Mouse (Mus musculus): ENCODE data around the gene Slc43a1. TPM values are rescaled to one million over a fixed set of nuclear protein-coding genes. Genes with fewer than 3 reads are reported as not detected.

The Slc43a1 gene
- total RNA-seq, 1 experiment from 2014 or later, result 4.3 TPM

- peak; percentile 75 for DNase-seq
Observed at GRCm38 (mm10) chr2:84831666-84832391, 6.8 kb upstream of the Slc43a1 start.

GRCm38 (mm10) chr2:84837107-84837506 lies 1.5 kb upstream of the Slc43a1 start:
- DNase-seq, result no peak

GRCm38 (mm10) chr2:84837817-84838592 lies 645 bp upstream of the Slc43a1 start:
- no peak for DNase-seq

- DNase-seq, result peak; percentile 9
Observed at GRCm38 (mm10) chr2:84838993-84839980, 637 bp downstream of the Slc43a1 start.

DNA sequence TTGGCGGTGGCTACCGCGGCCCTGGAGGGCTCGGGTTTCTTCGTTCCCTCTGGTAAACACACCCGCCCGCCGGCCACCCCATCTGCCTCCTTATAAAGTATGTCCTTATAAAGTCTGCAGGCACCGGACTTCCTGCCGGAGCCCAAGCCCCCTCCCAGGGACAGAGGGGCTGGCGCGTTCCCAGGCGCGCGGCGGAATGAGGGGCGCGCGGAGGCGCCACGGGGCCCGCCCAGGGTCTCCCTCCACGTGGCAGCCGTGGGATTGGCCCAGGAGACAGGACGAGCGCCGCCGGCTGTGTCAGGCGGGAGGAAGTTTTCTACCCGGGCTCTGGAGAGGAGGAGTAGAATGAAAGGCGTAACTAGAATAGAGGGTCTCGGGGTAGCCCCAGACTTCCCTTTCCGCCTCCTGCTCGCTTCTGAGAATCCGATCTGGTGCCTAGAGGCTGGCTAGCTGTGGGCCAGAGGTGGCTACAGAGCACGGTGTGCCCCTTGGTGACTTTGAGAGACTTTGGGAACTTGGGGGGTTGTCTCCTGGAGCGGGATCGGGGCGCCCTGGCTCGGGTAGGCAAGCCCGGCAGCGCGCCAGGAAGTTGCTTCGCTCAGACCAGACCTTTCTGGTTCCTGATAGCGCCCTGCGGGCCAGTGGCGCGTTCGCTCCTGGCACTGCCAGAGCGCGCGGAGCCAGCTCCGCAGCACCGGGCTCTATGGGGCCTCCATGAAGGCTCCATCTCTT lies 1.5 kb downstream of the Slc43a1 start:
- peak; percentile 70 for DNase-seq

DNA sequence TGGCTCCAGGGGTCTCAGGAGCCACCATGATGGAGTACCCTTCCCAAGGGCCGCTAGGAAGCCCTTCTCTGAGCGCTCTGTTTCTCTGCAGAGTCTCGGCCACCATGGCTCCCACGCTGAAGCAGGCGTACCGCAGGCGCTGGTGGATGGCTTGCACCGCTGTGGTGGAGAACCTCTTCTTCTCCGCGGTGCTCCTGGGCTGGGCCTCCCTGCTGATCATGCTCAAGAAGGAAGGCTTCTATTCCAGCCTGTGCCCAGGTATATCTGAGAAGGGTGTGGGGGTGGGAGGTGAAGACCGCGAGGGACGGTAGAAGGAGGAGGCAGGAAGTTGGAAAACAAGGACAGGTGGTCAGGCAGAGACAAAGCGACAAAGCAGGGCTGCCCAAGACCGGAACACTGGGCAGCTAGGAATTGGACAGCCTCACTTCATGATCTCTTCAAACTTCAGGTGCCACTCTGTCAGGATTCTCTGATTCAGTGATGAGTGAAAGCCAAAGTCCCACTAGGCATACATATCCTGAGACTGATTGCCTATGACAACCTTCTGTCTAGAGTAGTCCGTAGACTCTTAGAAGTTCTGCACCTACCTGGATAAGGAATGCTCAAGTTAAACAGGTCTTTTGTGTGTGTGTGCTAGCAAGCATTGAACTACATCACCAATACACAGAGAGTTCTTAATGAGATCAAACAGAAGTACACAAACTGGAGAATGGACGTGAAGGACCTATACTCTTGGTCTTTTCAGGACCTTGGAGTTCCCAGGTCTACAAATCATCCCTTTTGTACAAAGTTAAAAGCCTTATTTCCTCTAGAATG lies 2.3 kb downstream of the Slc43a1 start:
- DNase-seq, result no peak

DNA sequence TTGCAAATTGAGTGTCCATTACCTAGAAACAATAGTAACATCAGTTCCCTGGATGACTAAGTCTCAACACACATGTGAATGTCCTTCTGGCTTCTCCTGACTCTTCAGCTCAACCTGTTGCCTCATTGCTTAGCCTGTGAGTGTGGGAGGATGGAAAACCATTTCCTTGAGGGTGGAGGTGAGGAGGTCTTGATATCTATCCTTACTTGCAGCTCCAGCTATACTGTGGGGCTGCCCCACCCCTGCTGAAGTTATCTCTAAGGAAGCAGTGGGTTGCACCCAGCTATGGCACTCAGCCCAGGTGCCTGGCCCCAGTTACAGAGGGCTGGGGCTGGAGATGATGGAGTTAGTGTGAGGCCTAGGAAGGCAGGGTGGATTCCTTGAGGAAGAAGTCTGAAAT lies 3.3 kb downstream of the Slc43a1 start:
- DNase-seq, result no peak

DNA sequence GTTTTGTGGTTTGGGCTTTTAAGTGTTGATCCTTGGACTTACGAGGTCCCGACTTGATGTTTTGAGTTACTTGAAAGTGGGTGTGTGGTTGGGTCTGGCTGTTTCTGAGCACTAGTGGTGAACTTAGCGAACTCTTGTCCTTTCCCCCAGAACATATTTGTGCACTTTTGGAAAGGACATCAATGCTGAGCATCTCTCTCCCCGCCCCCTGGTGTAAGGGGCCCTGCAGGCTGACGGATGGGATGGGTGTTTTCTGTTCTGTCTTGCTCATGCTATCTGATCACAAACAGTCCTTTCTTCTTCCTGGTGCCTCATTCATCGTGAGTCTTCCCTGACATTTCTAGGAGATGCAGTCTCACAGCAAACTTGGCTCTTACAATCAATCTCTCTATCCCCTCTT lies 5.0 kb downstream of the Slc43a1 start:
- DNase-seq, result no peak

GRCm38 (mm10) chr2:84845226-84845625 lies 6.6 kb downstream of the Slc43a1 start:
- no peak for DNase-seq

- DNase-seq, result no peak
Observed at GRCm38 (mm10) chr2:84850407-84851129, 11.9 kb downstream of the Slc43a1 start.

GRCm38 (mm10) chr2:84851130-84852040 lies 12.7 kb downstream of the Slc43a1 start:
- peak; percentile 76 for DNase-seq

GRCm38 (mm10) chr2:84855732-84856131 lies 17.1 kb downstream of the Slc43a1 start:
- DNase-seq, result peak; percentile 51

DNA sequence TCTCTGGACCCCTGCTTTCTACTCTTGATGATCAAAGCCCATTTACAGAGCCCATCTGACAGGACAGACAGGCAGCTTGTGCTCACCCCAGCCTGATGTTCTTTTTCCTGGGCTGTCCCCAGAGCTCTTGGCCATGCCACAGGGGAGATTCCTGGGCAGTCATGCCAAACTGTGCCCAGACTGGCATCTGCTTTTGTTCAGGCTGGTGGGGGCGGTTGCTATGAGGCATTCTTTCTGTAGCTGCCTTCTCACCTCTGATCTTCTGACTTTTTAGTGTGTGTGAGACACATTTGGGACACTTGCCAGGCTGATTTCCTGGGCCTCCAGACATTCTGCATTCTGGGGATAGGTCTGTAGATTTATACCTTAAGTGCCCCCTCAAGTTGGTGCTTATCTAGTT lies 19.9 kb downstream of the Slc43a1 start:
- DNase-seq, result no peak

DNA sequence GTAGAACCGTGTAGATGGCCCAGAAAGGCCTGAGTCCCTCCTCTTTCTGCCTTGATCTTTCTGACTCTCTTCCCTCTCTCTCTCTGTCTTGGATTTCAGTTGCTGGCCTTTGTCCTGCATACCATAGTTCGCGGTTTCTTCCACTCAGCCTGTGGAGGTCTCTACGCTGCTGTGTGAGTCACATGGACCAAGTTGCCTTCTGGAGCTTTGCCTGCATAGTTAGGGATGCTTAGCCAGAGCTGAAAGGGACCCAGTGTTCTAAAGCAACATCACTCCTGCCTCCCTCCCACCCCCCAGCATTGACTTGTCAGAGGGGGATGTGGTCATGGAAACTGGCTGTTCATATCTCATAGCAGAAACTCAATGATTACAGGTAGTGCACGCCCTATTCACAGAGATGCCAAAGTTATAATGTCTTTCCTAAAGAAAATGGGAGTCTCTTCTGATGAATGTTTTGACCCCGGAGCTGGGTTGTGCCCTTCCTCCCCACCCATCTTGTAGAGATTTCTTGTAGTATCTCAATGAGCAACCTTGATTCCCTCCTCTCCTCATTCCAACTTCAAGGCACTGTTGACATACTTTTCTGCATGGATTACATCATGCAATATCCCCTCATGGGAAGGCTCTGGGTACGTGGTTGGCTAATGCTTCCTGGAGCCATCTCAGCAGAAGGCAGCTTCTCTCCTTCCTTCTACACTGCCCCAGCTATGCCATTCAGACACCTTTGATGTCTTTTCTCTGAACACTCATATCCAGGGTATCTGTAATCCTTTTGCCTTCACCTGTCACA lies 21.5 kb downstream of the Slc43a1 start:
- no peak for DNase-seq

DNA sequence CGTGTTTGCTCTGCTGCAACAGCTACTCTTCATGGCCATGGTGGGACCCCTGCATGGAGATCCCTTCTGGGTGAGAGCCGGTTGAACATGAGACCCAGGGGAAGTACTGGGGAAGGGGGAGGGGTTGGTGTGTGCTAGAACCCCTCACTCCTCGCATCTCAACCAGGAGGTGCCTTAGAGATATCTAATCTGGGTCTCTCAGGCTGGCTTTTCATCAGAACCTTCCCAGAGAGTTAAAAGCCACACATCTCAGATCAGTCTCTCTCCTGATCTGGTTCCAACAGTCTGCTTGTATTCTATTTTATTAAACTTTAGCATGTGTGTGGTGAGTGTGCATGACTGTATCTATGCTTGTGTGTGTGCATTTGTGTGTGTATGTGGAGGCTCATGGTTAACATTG lies 22.8 kb downstream of the Slc43a1 start:
- no peak for DNase-seq

DNA sequence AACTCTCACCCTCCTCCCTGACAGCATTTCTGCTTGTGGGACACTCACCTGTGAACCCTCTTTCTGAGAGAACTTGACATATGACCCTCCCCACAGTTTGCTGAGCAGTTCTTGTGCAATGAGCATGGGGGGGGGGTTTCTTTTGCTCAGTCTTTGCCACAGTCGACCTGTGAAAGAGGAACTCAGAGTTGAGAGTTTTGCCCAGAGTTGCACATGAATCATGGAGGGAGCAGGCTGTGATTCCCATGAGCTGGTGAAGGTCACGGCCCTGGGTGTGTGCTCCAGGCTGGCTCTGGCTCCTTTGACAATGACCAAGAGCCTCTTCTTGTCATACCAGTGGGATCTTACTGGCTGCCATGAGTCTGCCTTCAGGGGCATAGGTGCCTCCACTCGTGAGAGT lies 23.6 kb downstream of the Slc43a1 start:
- DNase-seq, result peak; percentile 49

- peak; percentile 53 for DNase-seq
Observed at GRCm38 (mm10) chr2:84865616-84866571, 27.2 kb downstream of the Slc43a1 start.
